Mouse (Mus musculus) heart, adult 2 months (tissue): Measurements from ENCODE around the gene Taf7l. TPM values are rescaled to one million over a fixed set of nuclear protein-coding genes. Genes with fewer than 3 reads are reported as not detected.

Experiments
- DNase-seq, 2 experiments: peaks; one replicate each; pipeline ENCODE4 v3.0.0; 2021
- H3K27ac ChIP-seq: fragments of 200-600 bp; 2 replicates; pipeline ENCODE4 v1.8.1; 2022
- H3K27me3 ChIP-seq: fragments of 200-500 bp; 2 replicates; pipeline ENCODE4 v1.6.1; 2012; ENCODE audit warnings: mild to moderate bottlenecking, low read length, inconsistent platforms, mixed read lengths; ENCODE audit not compliant: control insufficient read depth, insufficient read depth
- H3K36me3 ChIP-seq: fragments of 200-500 bp; 2 replicates; pipeline ENCODE4 v1.6.1; 2012; ENCODE audit warnings: low read length, inconsistent platforms; ENCODE audit not compliant: control insufficient read depth, insufficient read depth
- H3K4me1 ChIP-seq: fragments of 200-500 bp; 2 replicates; pipeline ENCODE4 v1.6.1; 2011; ENCODE audit warnings: low read length; ENCODE audit not compliant: control insufficient read depth, insufficient read depth
- H3K4me3 ChIP-seq: fragments of 200-600 bp; 2 replicates; pipeline ENCODE4 v1.8.1; 2022
- H3K79me2 ChIP-seq: fragments of 200-500 bp; replicated peaks from 2 replicates; pipeline ENCODE4 v1.6.1; 2012; ENCODE audit warnings: mild to moderate bottlenecking, inconsistent platforms, low read length, moderate library complexity, mixed read lengths; ENCODE audit not compliant: control insufficient read depth, insufficient read depth
- H3K9ac ChIP-seq: fragments of 200-500 bp; 2 replicates; pipeline ENCODE4 v1.6.1; 2012; ENCODE audit warnings: low read depth, mild to moderate bottlenecking, control low read depth, inconsistent platforms, low read length, mixed read lengths
- CTCF ChIP-seq: fragments of 200-600 bp; IDR thresholded peaks from 2 replicates; pipeline ENCODE4 v1.8.1; 2022; ENCODE audit warnings: antibody characterized with exemption, mild to moderate bottlenecking, moderate library complexity
- EP300 ChIP-seq: fragments of 200-500 bp; IDR thresholded peaks from 2 replicates; pipeline ENCODE4 v1.6.1; 2011; ENCODE audit warnings: low read depth, low read length, control low read depth; ENCODE audit not compliant: insufficient read depth
- POLR2A ChIP-seq: fragments of 200-500 bp; IDR thresholded peaks from 2 replicates; pipeline ENCODE4 v1.6.1; 2011; ENCODE audit warnings: mild to moderate bottlenecking, low read depth, low read length, control low read depth; ENCODE audit not compliant: insufficient read depth
- WGBS: fragments of 180-500 bp; shearing (Covaris S2); methylation state at CpG from one replicate; pipeline ENCODE4 v1.1.7; 2018; 5-methylcytosine and 5-hydroxymethylcytosine counted together
- intact Hi-C: fragments of 180-260 bp; cut with DNase I; formaldehyde crosslinking; loops from one replicate; pipeline ENCODE4 v1.15.1; 2025
- polyA plus RNA-seq: library from polyadenylated mRNA; depleted of rRNA; stranded (reverse); fragments of >200 nt; gene quantifications from 2 replicates; pipeline ENCODE4 v1.2.3, GENCODE M21; 2012
- total RNA-seq, 2 experiments: library from RNA; stranded (reverse); gene quantifications; 2 replicates each; pipeline ENCODE4 v1.2.3; 2021

Gene Taf7l
- total and polyA plus RNA-seq, 3 experiments: not detected

DNA sequence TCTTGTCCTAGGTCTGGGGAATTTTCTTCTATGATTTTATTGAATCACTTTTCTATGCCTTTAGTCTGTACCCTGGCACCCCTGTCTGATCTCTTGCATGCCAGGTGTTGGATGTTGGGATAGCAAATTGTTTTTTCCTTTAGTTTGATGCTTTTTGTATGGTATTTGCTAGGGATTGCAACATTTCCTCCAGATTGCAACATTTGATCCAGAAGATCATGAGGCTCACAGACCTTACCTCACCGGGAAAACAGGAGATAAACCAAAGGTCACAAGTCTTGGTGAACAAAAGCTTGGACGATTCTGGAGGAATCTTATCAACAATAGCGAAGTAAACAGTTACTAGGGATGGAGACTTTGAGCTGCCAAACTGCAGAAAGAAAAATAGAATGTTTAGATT lies 5.4 kb upstream of the Taf7l start:
- DNase-seq: no peak
- no peak overlapping the region for H3K9ac ChIP-seq
- no peaks in the 10 kb centered on the region for H3K79me2 ChIP-seq
- WGBS: 34% methylated on average over 3 of the region's 3 CpGs
- no peaks in the 10 kb centered on the region for H3K4me1 ChIP-seq
- no peaks in the 10 kb centered on the region for H3K36me3 ChIP-seq
- no peaks in the 10 kb centered on the region for H3K27me3 ChIP-seq
- H3K4me3 ChIP-seq: no peak overlapping the region
- intact Hi-C loops: no loop called here
- TF ChIP-seq CTCF: no peak
- TF ChIP-seq POLR2A: no peak
- no peak for TF ChIP-seq EP300
- no peak overlapping the region for H3K27ac ChIP-seq

DNA sequence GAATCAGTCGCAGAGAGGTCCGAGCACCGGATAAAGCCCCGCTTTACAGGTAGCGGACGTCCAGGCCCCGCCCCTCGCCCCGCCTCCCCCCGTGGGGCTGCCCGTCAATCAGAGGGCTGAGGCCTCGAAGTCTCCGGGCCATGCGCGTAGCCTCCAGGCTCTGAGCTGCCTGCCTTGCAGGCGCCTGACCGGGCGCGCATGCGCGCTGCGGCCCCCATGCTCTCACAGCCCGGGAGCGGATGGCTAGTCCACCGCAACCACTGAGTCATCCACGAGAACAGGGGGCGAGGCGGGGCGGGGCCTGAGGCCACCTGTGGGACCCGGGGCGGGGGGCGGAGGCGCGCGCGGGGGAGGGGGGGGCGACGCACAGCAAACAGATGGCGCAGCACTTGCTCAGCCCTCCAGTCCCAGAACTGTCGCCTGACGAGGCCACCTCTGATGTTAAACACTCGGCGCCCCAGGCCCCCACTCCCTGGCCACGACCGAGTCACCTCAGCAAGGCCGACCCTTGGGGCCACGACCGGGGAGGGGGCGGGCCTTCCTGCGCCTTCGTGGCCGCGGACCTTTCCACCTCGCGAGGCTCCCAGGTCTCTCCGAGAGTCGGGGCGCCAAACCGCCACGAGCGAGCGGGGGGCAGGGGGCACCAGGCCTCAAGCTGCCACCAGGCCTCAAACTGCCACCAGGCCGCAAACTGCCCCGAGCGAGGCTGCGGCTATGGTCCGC lies 1.1 kb downstream of the Taf7l start:
- intact Hi-C loops: no loop called here
- no peak overlapping the region for H3K27ac ChIP-seq
- TF ChIP-seq EP300: no peak
- no peak for TF ChIP-seq CTCF
- no peak for TF ChIP-seq POLR2A
- H3K27me3 ChIP-seq: no peaks in the 10 kb centered on the region
- no peak overlapping the region for H3K4me3 ChIP-seq
- H3K4me1 ChIP-seq: no peaks in the 10 kb centered on the region
- no peak for DNase-seq
- 60% methylated on average over 58 of the region's 67 CpGs for WGBS
- H3K9ac ChIP-seq: no peak overlapping the region
- no peaks in the 10 kb centered on the region for H3K79me2 ChIP-seq
- H3K36me3 ChIP-seq: no peaks in the 10 kb centered on the region

DNA sequence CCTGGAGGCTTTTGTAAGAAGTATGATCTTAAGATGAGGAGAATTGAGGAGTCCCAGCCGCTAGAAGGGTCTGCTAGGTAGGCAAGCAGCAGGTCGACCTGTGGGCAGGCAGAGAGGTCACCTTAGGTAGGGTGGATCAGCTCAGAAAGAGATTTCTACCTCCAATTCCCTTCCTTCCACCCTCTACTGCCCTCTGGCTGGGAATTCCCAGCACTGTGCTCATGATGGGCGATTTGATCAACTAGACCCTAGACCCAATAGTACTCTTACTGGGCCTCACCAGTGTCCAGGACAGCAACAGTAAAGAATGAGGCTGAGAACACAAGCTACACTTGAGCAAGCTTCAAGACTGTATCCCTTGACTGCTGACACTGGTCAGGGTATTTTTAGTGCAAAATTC lies 49.0 kb downstream of the Taf7l start:
- Histone ChIP-seq H3K36me3 (no peaks in the 10 kb centered on the region), H3K79me2 (no peaks in the 10 kb centered on the region), H3K4me3 (no peak overlapping the region), H3K27ac (no peak overlapping the region), H3K9ac (no peak overlapping the region), H3K27me3 (no peaks in the 10 kb centered on the region), H3K4me1 (no peaks in the 10 kb centered on the region)
- no peak for TF ChIP-seq EP300
- intact Hi-C loops: no loop called here
- WGBS: 47% methylated on average over 3 of the region's 3 CpGs
- no peak for DNase-seq

DNA sequence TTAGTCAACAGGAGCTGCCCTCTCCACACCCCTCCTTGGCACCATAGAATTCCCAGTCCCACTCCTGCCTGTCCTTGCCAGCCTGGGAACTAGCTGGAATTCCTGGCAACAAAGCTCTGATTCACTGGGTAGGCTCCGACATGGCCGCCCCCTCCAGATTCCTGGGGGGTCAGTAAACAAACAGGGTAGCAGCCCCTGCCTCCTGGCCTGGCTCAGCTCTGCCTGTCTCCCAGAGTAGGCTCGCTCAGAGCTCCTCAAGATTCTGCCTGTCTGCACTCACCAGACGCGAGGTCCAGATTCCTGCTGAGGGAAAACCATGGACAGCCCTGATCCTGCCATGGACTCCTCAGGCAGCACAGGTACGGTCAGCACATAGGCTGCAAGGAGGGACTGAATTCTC lies 49.5 kb downstream of the Taf7l start:
- H3K4me3 ChIP-seq: no peak overlapping the region
- no peak for TF ChIP-seq CTCF
- no peak for TF ChIP-seq EP300
- no peak for TF ChIP-seq POLR2A
- no peak overlapping the region for H3K27ac ChIP-seq
- no peak for DNase-seq
- H3K9ac ChIP-seq: no peak overlapping the region
- WGBS: 61% methylated on average over 6 of the region's 6 CpGs
- no peaks in the 10 kb centered on the region for H3K79me2 ChIP-seq
- H3K4me1 ChIP-seq: no peaks in the 10 kb centered on the region
- H3K36me3 ChIP-seq: no peaks in the 10 kb centered on the region
- H3K27me3 ChIP-seq: no peaks in the 10 kb centered on the region
- intact Hi-C loops: no loop called here

DNA sequence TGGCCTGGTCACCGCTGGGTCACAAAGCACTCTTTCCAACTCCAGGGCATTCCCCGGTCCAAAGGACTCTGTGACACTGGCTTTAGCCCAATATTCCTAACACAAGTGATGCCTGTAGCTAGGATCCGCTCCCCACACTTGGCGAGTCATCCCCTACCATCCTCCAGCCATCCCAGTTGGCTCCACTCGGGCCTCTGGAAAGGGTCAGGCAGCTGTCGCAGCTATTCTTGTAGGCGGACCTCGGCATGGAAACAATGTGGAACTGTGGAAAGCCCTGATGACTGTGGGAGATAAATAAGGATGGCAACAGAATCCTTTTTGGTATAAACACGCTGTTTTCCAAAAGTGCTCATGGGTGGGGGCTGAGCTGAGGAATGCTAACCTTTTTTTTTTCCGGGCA lies 50.5 kb downstream of the Taf7l start:
- intact Hi-C loops: no loop called here
- DNase-seq: peak in 1 of 2 experiments; percentile 13
- no peaks in the 10 kb centered on the region for H3K27me3 ChIP-seq
- H3K4me1 ChIP-seq: no peaks in the 10 kb centered on the region
- no peaks in the 10 kb centered on the region for H3K36me3 ChIP-seq
- 51% methylated on average over 10 of the region's 10 CpGs for WGBS
- no peak overlapping the region for H3K4me3 ChIP-seq
- no peak overlapping the region for H3K9ac ChIP-seq
- no peak overlapping the region for H3K27ac ChIP-seq
- H3K79me2 ChIP-seq: no peaks in the 10 kb centered on the region
- TF ChIP-seq POLR2A: no peak
- no peak for TF ChIP-seq EP300
- no peak for TF ChIP-seq CTCF

DNA sequence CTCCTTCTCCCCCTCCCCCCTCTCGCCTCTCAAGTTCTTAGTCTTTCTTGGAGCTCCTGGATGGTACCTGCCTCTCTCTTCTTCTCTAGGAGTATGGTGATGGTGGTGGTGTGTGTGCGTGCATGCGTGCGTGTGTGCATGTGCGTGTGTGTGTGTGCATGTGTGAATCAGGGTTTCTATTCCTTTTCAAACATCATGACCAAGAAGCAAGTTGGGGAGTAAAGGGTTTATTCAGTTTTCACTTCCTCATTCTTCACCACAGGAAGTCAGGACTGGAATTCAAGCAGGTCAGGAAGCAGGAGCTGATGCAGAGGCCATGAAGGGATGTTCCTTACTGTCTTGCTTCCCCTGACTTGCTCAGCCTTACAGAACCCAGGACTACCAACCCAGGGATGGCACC lies 52.0 kb downstream of the Taf7l start:
- H3K27ac ChIP-seq: no peak overlapping the region
- no peaks in the 10 kb centered on the region for H3K36me3 ChIP-seq
- DNase-seq: no peak
- WGBS: 88% methylated on average over 5 of the region's 5 CpGs
- H3K4me1 ChIP-seq: no peaks in the 10 kb centered on the region
- no peaks in the 10 kb centered on the region for H3K27me3 ChIP-seq
- intact Hi-C loops: no loop called here
- TF ChIP-seq EP300 (no peak), CTCF (no peak), POLR2A (no peak)
- H3K79me2 ChIP-seq: no peaks in the 10 kb centered on the region
- H3K9ac ChIP-seq: no peak overlapping the region
- no peak overlapping the region for H3K4me3 ChIP-seq
